Mouse (Mus musculus): ENCODE results near the gene Yipf1.
A peak's percentile ranks its signal among the peaks of the same experiment; 100 is the strongest.

The Yipf1 gene

GRCm38 (mm10) chr4:107367567-107368314 lies 53.6 kb downstream of the Yipf1 start, which contains the start of gene Ndc1:
Ndc1 (plus strand) TSS chr4:107367784.
- DNase-seq (ENCODE audit: low read depth, low spot score) = peak; percentile 90

- DNase-seq (ENCODE audit: low read depth, low spot score) = no peak
Measured at GRCm38 (mm10) chr4:107372304-107372703, 58.1 kb downstream of the Yipf1 start.

GRCm38 (mm10) chr4:107374677-107375076 lies 60.5 kb downstream of the Yipf1 start:
- DNase-seq (ENCODE audit: low read depth, low spot score) = no peak

- DNase-seq (ENCODE audit: low read depth, low spot score) = no peak
Measured at GRCm38 (mm10) chr4:107378954-107379353, 64.8 kb downstream of the Yipf1 start.

GRCm38 (mm10) chr4:107380871-107381270 lies 66.7 kb downstream of the Yipf1 start:
- DNase-seq (ENCODE audit: low read depth, low spot score) = peak; percentile 26

DNA sequence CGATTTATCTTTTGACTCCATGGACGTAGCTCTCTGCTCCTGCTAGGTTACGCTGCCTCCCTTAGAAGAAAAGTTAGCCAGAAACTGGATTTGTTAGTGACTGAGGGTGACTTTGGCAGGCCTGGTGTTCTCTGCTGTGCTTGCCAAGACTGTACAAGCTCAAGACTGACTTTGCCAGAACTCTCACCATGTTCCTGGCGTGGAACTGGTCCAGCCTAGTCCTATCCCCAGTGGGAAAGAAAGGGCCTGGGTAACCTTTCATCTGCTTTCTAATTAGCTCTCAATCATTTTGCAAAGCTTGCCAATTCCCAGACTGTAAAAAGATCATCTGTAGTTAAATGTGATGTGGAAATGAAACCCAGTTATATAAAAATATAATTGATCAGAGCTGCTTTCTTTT lies 72.9 kb downstream of the Yipf1 start:
- DNase-seq (ENCODE audit: low read depth, low spot score) = no peak

GRCm38 (mm10) chr4:107387465-107387864 lies 73.3 kb downstream of the Yipf1 start:
- no peak for DNase-seq (ENCODE audit: low read depth, low spot score)

GRCm38 (mm10) chr4:107388291-107388690 lies 74.1 kb downstream of the Yipf1 start:
- no peak for DNase-seq (ENCODE audit: low read depth, low spot score)

DNA sequence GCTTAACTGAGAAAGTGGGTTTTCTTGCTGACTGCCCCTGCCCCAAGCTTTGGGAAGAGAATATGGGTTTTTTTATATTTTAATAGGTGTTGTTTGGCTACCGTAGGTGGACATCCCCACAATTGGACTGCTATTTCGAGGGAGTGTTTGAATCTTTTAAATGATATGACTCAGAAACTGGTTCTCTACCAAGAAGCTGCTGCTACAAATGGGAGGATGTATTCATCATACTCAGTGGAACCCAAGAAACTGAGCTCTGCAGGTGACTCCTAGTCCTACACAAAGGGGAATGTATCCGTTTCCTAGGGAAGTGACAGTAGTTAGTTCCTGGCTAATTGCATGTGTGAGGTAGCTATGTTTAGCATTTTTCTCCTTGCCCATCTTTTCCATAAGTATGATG lies 75.2 kb downstream of the Yipf1 start:
- no peak for DNase-seq (ENCODE audit: low read depth, low spot score)

GRCm38 (mm10) chr4:107393771-107394170 lies 79.6 kb downstream of the Yipf1 start:
- DNase-seq (ENCODE audit: low read depth, low spot score) = no peak

All from ZHBTc4 (cell line).